Mouse (Mus musculus) monocyte, adult 2 months (primary cell): Measurements from ENCODE around the gene Gm20867.
"Not testable (repeated sequence)": the region's sequence is repeated elsewhere in the genome, so short reads cannot be mapped to it uniquely, and the experiment has no call there.

Experiments
- DNase-seq, 2 experiments: peaks; one replicate each; pipeline ENCODE4 v3.0.0; 2022; ENCODE audit warnings: low spot score in 2 of 2, low read depth in 1 of 2

Gene Gm20867

GRCm38 (mm10) chrY:77963104-77963503 lies at the start of gene Gm20867:
TSS of gene Gm20867 (minus strand) at chrY:77963204.
- DNase-seq: not testable (repeated sequence)
